Mouse (Mus musculus) kidney, embryonic 15.5 days (tissue): ENCODE data around the gene Lhfpl2. TPM values are rescaled to one million over a fixed set of nuclear protein-coding genes. Genes with fewer than 3 reads are reported as not detected.

ENCODE experiments used
- ATAC-seq: fragments of 200-750 bp; cut with Nextera tagmentation; replicated peaks from 2 replicates; pipeline ENCODE4 v1.8.0; 2017; ENCODE audit warnings: moderate TSS enrichment; ENCODE audit not compliant: low FRiP score
- H3K27ac ChIP-seq: fragments of 300-500 bp; sonication (generic); 2 replicates; pipeline ENCODE4 v1.5.1; 2015; ENCODE audit warnings: mild to moderate bottlenecking, inconsistent platforms
- H3K27me3 ChIP-seq: fragments of 300-500 bp; sonication (generic); 2 replicates; pipeline ENCODE4 v1.6.1; 2015; ENCODE audit warnings: inconsistent platforms
- H3K36me3 ChIP-seq: fragments of 300-500 bp; sonication (generic); 2 replicates; pipeline ENCODE4 v1.6.1; 2015; ENCODE audit warnings: inconsistent platforms
- H3K4me1 ChIP-seq: fragments of 300-500 bp; sonication (generic); 2 replicates; pipeline ENCODE4 v1.6.1; 2015; ENCODE audit warnings: inconsistent platforms
- H3K4me2 ChIP-seq: fragments of 300-500 bp; sonication (generic); 2 replicates; pipeline ENCODE4 v1.6.1; 2015; ENCODE audit warnings: moderate library complexity, mild to moderate bottlenecking, inconsistent platforms
- H3K4me3 ChIP-seq: fragments of 300-500 bp; sonication (generic); replicated peaks from 2 replicates; pipeline ENCODE4 v1.5.1; 2015; ENCODE audit warnings: mild to moderate bottlenecking, inconsistent platforms
- H3K9ac ChIP-seq: fragments of 300-500 bp; sonication (generic); 2 replicates; pipeline ENCODE4 v1.6.1; 2015; ENCODE audit warnings: mild to moderate bottlenecking, inconsistent platforms
- H3K9me3 ChIP-seq: fragments of 300-500 bp; sonication (generic); replicated peaks from 2 replicates; pipeline ENCODE4 v1.6.1; 2016; ENCODE audit warnings: inconsistent platforms
- WGBS: fragments of 180-500 bp; shearing (Covaris S2); methylation state at CpG from one replicate; pipeline ENCODE4 v1.1.7; 2015; ENCODE audit warnings: mixed read lengths; 5-methylcytosine and 5-hydroxymethylcytosine counted together
- polyA plus RNA-seq: library from polyadenylated mRNA; unstranded; fragments of >200 nt; fragmentation: Nextera tagmentation; extraction: Ambion mirVana; gene quantifications from 2 replicates; pipeline ENCODE4 v1.2.1, GENCODE M21; 2015

Lhfpl2 gene
- polyA plus RNA-seq, 1 experiment from 2014 or later: 89.1 TPM

- Histone ChIP-seq H3K4me2 (no peak overlapping the region), H3K9me3 (no peaks in the 10 kb centered on the region), H3K36me3 (peaks cover 44% of the 10 kb centered on the region), H3K9ac (no peak overlapping the region), H3K4me3 (no peak overlapping the region), H3K27ac (no peak overlapping the region), H3K27me3 (no peaks in the 10 kb centered on the region), H3K4me1 (peaks cover 30% of the 10 kb centered on the region)
- WGBS: 84% methylated on average over 8 of the region's 8 CpGs
- ATAC-seq: no peak
Measured at GRCm38 (mm10) chr13:94183372-94184021, 125.9 kb downstream of the Lhfpl2 start.

DNA sequence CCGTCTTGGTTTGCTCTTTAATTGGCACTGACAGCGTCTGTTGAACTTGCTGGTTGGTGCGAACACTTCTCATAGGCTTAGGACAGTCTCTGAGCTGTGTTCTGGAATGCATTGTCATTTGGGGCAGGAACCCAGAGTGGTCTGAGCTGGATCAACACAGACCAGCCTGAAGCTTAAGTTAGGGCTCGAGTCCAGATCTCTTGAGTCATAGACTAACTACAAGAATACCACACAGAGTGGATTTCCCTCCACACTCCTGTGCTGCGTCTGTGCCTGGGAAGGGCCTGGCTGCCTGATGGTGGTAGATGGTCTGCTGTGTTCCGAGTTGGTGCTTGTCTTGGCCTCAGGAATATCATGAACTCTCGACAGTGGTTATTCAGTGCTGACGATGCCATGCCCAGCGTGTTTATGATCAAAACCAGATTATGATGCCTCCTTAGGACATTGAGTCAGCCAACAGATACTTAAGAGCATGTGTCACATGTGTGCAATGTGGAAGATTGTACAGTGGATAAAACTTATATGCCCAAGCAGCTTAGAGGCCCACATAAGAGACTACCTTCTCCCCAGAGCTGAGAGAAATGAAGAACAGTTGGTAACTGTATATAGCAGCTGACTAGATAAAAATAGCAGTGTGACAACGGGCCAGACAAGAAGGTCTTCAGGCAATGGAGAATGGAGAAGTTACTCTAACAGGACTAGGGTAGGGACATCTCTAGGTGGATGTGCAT is 127.3 kb downstream of the Lhfpl2 start:
- H3K27me3 ChIP-seq: no peaks in the 10 kb centered on the region
- WGBS: 87% methylated on average over 10 of the region's 10 CpGs
- no peaks in the 10 kb centered on the region for H3K9me3 ChIP-seq
- H3K36me3 ChIP-seq: peaks cover 33% of the 10 kb centered on the region
- peaks cover 18% of the 10 kb centered on the region for H3K4me1 ChIP-seq
- H3K9ac ChIP-seq: no peak overlapping the region
- ATAC-seq: no peak
- H3K27ac ChIP-seq: no peak overlapping the region
- no peak overlapping the region for H3K4me2 ChIP-seq
- no peak overlapping the region for H3K4me3 ChIP-seq

DNA sequence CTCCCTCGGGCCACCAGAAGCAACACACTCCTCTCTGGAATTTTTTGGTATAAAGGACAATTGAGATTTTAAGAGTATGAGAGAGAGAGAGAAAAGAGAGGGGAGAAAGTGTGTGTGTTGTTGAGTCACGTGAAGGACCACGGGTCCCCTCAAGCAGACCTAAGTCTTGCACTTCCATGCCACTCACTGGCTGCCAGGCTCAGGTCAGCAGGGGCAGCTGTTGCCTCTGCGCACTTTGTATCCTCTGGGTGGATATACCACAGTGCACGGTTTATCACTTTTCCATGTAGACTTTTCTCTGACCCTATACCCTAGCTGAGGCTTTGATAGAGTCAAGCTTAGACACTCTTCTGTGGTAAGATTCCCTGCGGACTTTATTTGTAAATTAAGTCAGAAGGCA is 128.0 kb downstream of the Lhfpl2 start:
- Histone ChIP-seq H3K27me3 (no peaks in the 10 kb centered on the region), H3K9me3 (no peaks in the 10 kb centered on the region)
- ATAC-seq: no peak

DNA sequence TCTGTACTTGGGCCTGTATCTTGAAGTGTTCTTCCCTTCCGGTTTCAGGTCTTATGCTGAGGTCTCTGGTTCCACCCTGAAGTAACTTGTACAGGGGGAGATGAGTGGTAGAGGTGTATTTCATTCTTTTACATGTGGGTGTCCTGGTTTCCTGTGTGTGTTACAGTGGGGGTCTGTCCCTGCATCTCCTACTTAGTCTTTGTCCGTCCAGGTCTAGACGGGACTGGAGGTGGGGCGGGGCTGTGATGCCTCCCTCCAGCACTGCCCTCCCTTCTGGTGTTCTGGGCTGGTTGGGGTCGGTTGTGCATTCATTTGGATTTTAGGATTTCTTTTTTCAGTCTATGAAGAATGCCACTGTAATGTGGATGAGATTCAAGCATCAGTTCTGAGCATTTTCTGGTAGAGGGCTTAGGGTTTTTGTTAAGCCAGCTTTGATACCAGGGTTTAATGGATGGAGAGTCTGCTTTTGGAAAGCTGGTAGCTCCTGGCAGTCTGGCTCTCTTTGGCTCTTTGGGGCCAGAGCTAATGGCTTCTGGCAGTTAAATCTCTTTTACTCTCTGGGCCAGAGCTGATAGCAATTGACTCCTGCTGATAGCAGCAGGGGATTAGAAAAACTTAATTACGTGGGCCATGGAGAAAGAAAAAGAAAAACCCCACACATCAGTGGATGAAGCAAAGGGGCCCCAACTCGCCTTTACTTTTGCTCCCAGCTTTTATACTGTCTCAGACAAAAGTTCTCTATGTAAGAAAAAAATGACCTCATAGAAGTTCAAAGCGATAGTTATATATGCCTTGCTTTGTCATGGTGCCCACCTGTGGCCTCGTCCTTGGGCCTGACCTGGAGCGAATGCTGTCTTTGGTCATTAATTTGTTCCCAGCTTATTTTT is 130.8 kb downstream of the Lhfpl2 start:
- no peak overlapping the region for H3K4me2 ChIP-seq
- H3K36me3 ChIP-seq: peaks cover 51% of the 10 kb centered on the region
- no peak overlapping the region for H3K9ac ChIP-seq
- peak overlapping the region; percentile 32; the same call in 1 of the 2 replicates for H3K27ac ChIP-seq
- H3K27me3 ChIP-seq: no peaks in the 10 kb centered on the region
- no peaks in the 10 kb centered on the region for H3K9me3 ChIP-seq
- no peak overlapping the region for H3K4me3 ChIP-seq
- 60% methylated on average over 10 of the region's 10 CpGs for whole genome bisulfite sequencing
- H3K4me1 ChIP-seq: peaks cover 15% of the 10 kb centered on the region
- no peak for ATAC-seq

More for the DNA sequence above, 128.0 kb downstream of the Lhfpl2 start:
- Histone ChIP-seq H3K36me3 (peaks cover 31% of the 10 kb centered on the region), H3K27ac (no peak overlapping the region), H3K4me1 (peaks cover 18% of the 10 kb centered on the region), H3K4me2 (no peak overlapping the region), H3K9ac (no peak overlapping the region), H3K4me3 (no peak overlapping the region)
- WGBS: 90% methylated on average over 5 of the region's 6 CpGs

GRCm38 (mm10) chr13:94190386-94190785 is 132.8 kb downstream of the Lhfpl2 start:
- no peak overlapping the region for H3K4me2 ChIP-seq
- H3K27ac ChIP-seq: no peak overlapping the region
- no peak overlapping the region for H3K4me3 ChIP-seq
- ATAC-seq: no peak
- H3K36me3 ChIP-seq: peaks cover 54% of the 10 kb centered on the region
- no peak overlapping the region for H3K9ac ChIP-seq
- H3K9me3 ChIP-seq: no peaks in the 10 kb centered on the region
- WGBS: 88% methylated on average over 1 of the region's 1 CpGs
- H3K27me3 ChIP-seq: no peaks in the 10 kb centered on the region
- H3K4me1 ChIP-seq: peaks cover 15% of the 10 kb centered on the region

DNA sequence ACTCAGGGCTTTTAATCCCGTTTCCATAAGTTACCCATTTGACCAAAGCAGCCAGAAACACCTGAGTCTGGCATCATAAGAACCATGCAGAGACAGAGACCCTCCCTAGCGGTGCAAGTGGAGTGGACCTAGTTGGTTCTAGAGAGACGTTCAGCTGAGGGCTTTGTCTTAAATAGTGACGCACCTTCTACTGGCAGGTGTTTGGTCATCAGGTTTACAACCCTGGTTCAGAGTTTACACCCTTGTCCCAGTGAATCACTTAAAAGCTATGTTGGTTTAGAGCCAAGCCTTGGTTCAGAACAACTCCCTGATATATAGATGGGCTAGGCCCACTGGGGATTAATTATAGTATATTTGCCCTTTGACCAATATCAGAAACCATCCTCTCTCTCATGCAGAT is 135.6 kb downstream of the Lhfpl2 start:
- Histone ChIP-seq H3K9me3 (no peaks in the 10 kb centered on the region), H3K9ac (no peak overlapping the region), H3K36me3 (peaks cover 66% of the 10 kb centered on the region), H3K27ac (no peak overlapping the region), H3K4me3 (no peak overlapping the region), H3K27me3 (no peaks in the 10 kb centered on the region), H3K4me2 (no peak overlapping the region), H3K4me1 (no peaks in the 10 kb centered on the region)
- 75% methylated on average over 4 of the region's 4 CpGs for WGBS
- ATAC-seq: no peak

- Histone ChIP-seq H3K9me3 (no peaks in the 10 kb centered on the region), H3K36me3 (peaks cover 39% of the 10 kb centered on the region), H3K4me3 (no peak overlapping the region), H3K4me1 (peaks cover 13% of the 10 kb centered on the region), H3K27ac (no peak overlapping the region), H3K27me3 (no peaks in the 10 kb centered on the region), H3K9ac (no peak overlapping the region), H3K4me2 (no peak overlapping the region)
- ATAC-seq: no peak
- 86% methylated on average over 6 of the region's 6 CpGs for WGBS
Measured at GRCm38 (mm10) chr13:94198616-94199015, 141.0 kb downstream of the Lhfpl2 start.

GRCm38 (mm10) chr13:94199829-94200228 is 142.2 kb downstream of the Lhfpl2 start:
- Histone ChIP-seq H3K4me2 (no peak overlapping the region), H3K27ac (no peak overlapping the region), H3K27me3 (no peaks in the 10 kb centered on the region), H3K9me3 (no peaks in the 10 kb centered on the region), H3K9ac (no peak overlapping the region), H3K4me3 (no peak overlapping the region), H3K4me1 (peaks cover 13% of the 10 kb centered on the region), H3K36me3 (peaks cover 28% of the 10 kb centered on the region)
- no peak; the same call in 1 of the 2 replicates for ATAC-seq
- 24% methylated on average over 8 of the region's 8 CpGs for WGBS

DNA sequence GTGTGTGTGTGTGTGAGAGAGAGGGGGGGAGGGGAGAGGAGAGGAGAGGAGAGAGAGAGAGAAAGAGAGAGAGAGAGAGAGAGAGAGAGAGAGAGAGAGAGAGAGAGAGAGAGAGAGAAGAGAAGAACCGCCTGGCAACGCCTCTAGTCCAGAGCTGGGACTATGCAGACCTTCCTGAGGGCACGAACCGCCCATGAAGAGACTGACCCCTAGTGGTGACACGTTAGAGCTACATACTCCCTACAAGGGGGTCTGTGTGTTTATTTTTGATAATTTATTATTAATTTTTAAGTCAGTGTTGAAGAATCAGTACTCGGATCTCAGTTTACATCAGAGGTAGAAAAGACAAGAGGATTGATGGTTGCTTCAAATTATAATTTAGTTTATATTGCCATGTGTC is 147.6 kb downstream of the Lhfpl2 start:
- H3K36me3 ChIP-seq: peaks cover 38% of the 10 kb centered on the region
- WGBS: 11% methylated on average over 6 of the region's 6 CpGs
- H3K4me2 ChIP-seq: no peak overlapping the region
- H3K9me3 ChIP-seq: peaks cover 6% of the 10 kb centered on the region
- peak; percentile 80 for ATAC-seq
- no peak overlapping the region for H3K27ac ChIP-seq
- no peaks in the 10 kb centered on the region for H3K27me3 ChIP-seq
- H3K4me1 ChIP-seq: no peaks in the 10 kb centered on the region
- no peak overlapping the region for H3K9ac ChIP-seq
- H3K4me3 ChIP-seq: no peak overlapping the region

- Histone ChIP-seq H3K36me3 (peaks cover 33% of the 10 kb centered on the region), H3K4me3 (no peak overlapping the region), H3K4me2 (no peak overlapping the region), H3K27me3 (no peaks in the 10 kb centered on the region), H3K9ac (no peak overlapping the region), H3K27ac (no peak overlapping the region), H3K9me3 (peaks cover 6% of the 10 kb centered on the region), H3K4me1 (0 out of 2 replicates have a peak, but pooled peaks cover 7% of the 10 kb centered on the region)
- ATAC-seq: no peak
- WGBS: 97% methylated on average over 16 of the region's 16 CpGs
Measured at GRCm38 (mm10) chr13:94207973-94208372, 150.4 kb downstream of the Lhfpl2 start.

- H3K4me1 ChIP-seq: 0 out of 2 replicates have a peak, but pooled peaks cover 7% of the 10 kb centered on the region
- H3K9me3 ChIP-seq: peaks cover 6% of the 10 kb centered on the region
- no peak overlapping the region for H3K4me2 ChIP-seq
- ATAC-seq: no peak
- H3K27ac ChIP-seq: no peak overlapping the region
- H3K27me3 ChIP-seq: no peaks in the 10 kb centered on the region
- no peak overlapping the region for H3K4me3 ChIP-seq
- H3K36me3 ChIP-seq: peaks cover 33% of the 10 kb centered on the region
- H3K9ac ChIP-seq: no peak overlapping the region
Measured at GRCm38 (mm10) chr13:94208892-94209291, 151.3 kb downstream of the Lhfpl2 start.
